Mouse (Mus musculus): Measurements from ENCODE around the gene Elp6. TPM values are rescaled to one million over a fixed set of nuclear protein-coding genes. Genes with fewer than 3 reads are reported as not detected.
A peak's percentile ranks its signal among the peaks of the same experiment; 100 is the strongest.

Gene Elp6
- total RNA-seq, 1 experiment: 24.5 TPM

GRCm38 (mm10) chr9:110358341-110358740 is 53.4 kb downstream of the Elp6 start:
- Histone ChIP-seq H3K36me3 (ENCODE audit: control insufficient read depth, insufficient read depth, low read length, poor library complexity, severe bottlenecking) (0 out of 2 replicates have a peak, but pooled peaks cover 2% of the 10 kb centered on the region), H3K9me3 (ENCODE audit: control insufficient read depth, insufficient read depth, low read depth, low read length) (no peaks in the 10 kb centered on the region), H3K4me3 (ENCODE audit: insufficient read depth in 1 of 2, low read depth in 1 of 2, low read length in 2 of 2, poor library complexity in 1 of 2, severe bottlenecking in 1 of 2) (no peak overlapping the region), H3K27ac (ENCODE audit: insufficient read depth, low read depth, low read length, poor library complexity, severe bottlenecking) (no peak overlapping the region), H3K4me1 (ENCODE audit: control insufficient read depth in 2 of 2, insufficient read depth in 2 of 2, low read length in 2 of 2, poor library complexity in 1 of 2) (no peaks in the 10 kb centered on the region), H3K9ac (ENCODE audit: insufficient read depth, low read depth, low read length, poor library complexity, severe bottlenecking) (no peak overlapping the region)
- no peak for DNase-seq (ENCODE audit: low read depth, low spot score)
- TF ChIP-seq MAFK (IDR thresholded peaks at IDR 0.05; ENCODE audit: insufficient read depth, low read depth, low read length) (no peak), CHD2 (IDR thresholded peaks at IDR 0.05; ENCODE audit: low read depth, low read length) (no peak), ZNF384 (IDR thresholded peaks at IDR 0.05; ENCODE audit: low read depth, low read length) (no peak), HCFC1 (IDR thresholded peaks at IDR 0.05; ENCODE audit: borderline replicate concordance, insufficient read depth, low read length) (no peak), ZC3H11A (IDR thresholded peaks at IDR 0.05; ENCODE audit: borderline replicate concordance, low read depth, low read length) (no peak)
- in situ Hi-C loops (cut with MboI; ENCODE audit: low sequenced_read_pairs in 2 of 2, unreplicated experiment in 2 of 2): no loop called here

- H3K4me3 ChIP-seq (ENCODE audit: insufficient read depth in 1 of 2, low read depth in 1 of 2, low read length in 2 of 2, poor library complexity in 1 of 2, severe bottlenecking in 1 of 2): no peak overlapping the region
- H3K36me3 ChIP-seq (ENCODE audit: control insufficient read depth, insufficient read depth, low read length, poor library complexity, severe bottlenecking): peaks cover 5% of the 10 kb centered on the region; the same call in 1 of the 2 replicates
- H3K4me1 ChIP-seq (ENCODE audit: control insufficient read depth in 2 of 2, insufficient read depth in 2 of 2, low read length in 2 of 2, poor library complexity in 1 of 2): no peaks in the 10 kb centered on the region
- no peak overlapping the region for H3K27ac ChIP-seq (ENCODE audit: insufficient read depth, low read depth, low read length, poor library complexity, severe bottlenecking)
- in situ Hi-C loops (cut with MboI; ENCODE audit: low sequenced_read_pairs in 2 of 2, unreplicated experiment in 2 of 2): no loop called here
- no peak for TF ChIP-seq MAFK (IDR thresholded peaks at IDR 0.05; ENCODE audit: insufficient read depth, low read depth, low read length)
- TF ChIP-seq HCFC1 (IDR thresholded peaks at IDR 0.05; ENCODE audit: borderline replicate concordance, insufficient read depth, low read length): no peak
- TF ChIP-seq ZNF384 (IDR thresholded peaks at IDR 0.05; ENCODE audit: low read depth, low read length): no peak
- TF ChIP-seq ZC3H11A (IDR thresholded peaks at IDR 0.05; ENCODE audit: borderline replicate concordance, low read depth, low read length): no peak
- no peak overlapping the region for H3K9ac ChIP-seq (ENCODE audit: insufficient read depth, low read depth, low read length, poor library complexity, severe bottlenecking)
- no peaks in the 10 kb centered on the region for H3K9me3 ChIP-seq (ENCODE audit: control insufficient read depth, insufficient read depth, low read depth, low read length)
- no peak for DNase-seq (ENCODE audit: low read depth, low spot score)
Observed at GRCm38 (mm10) chr9:110361299-110361698, 56.3 kb downstream of the Elp6 start.

GRCm38 (mm10) chr9:110362337-110362736 is 57.4 kb downstream of the Elp6 start:
- in situ Hi-C loops (cut with MboI; ENCODE audit: low sequenced_read_pairs in 2 of 2, unreplicated experiment in 2 of 2): no loop called here
- Histone ChIP-seq H3K9me3 (ENCODE audit: control insufficient read depth, insufficient read depth, low read depth, low read length) (no peaks in the 10 kb centered on the region), H3K27ac (ENCODE audit: insufficient read depth, low read depth, low read length, poor library complexity, severe bottlenecking) (no peak overlapping the region), H3K36me3 (ENCODE audit: control insufficient read depth, insufficient read depth, low read length, poor library complexity, severe bottlenecking) (peaks cover 5% of the 10 kb centered on the region; the same call in 1 of the 2 replicates), H3K9ac (ENCODE audit: insufficient read depth, low read depth, low read length, poor library complexity, severe bottlenecking) (no peak overlapping the region), H3K4me3 (ENCODE audit: insufficient read depth in 1 of 2, low read depth in 1 of 2, low read length in 2 of 2, poor library complexity in 1 of 2, severe bottlenecking in 1 of 2) (no peak overlapping the region), H3K4me1 (ENCODE audit: control insufficient read depth in 2 of 2, insufficient read depth in 2 of 2, low read length in 2 of 2, poor library complexity in 1 of 2) (no peaks in the 10 kb centered on the region)
- TF ChIP-seq ZNF384 (IDR thresholded peaks at IDR 0.05; ENCODE audit: low read depth, low read length): no peak
- no peak for TF ChIP-seq ZC3H11A (IDR thresholded peaks at IDR 0.05; ENCODE audit: borderline replicate concordance, low read depth, low read length)
- TF ChIP-seq CHD2 (IDR thresholded peaks at IDR 0.05; ENCODE audit: low read depth, low read length): no peak
- DNase-seq (ENCODE audit: low read depth, low spot score): no peak

- no peak overlapping the region for H3K9ac ChIP-seq (ENCODE audit: insufficient read depth, low read depth, low read length, poor library complexity, severe bottlenecking)
- no peak for TF ChIP-seq HCFC1 (IDR thresholded peaks at IDR 0.05; ENCODE audit: borderline replicate concordance, insufficient read depth, low read length)
- TF ChIP-seq MAFK (IDR thresholded peaks at IDR 0.05; ENCODE audit: insufficient read depth, low read depth, low read length): no peak
- TF ChIP-seq ZC3H11A (IDR thresholded peaks at IDR 0.05; ENCODE audit: borderline replicate concordance, low read depth, low read length): no peak
- TF ChIP-seq ZNF384 (IDR thresholded peaks at IDR 0.05; ENCODE audit: low read depth, low read length): no peak
- no peak for TF ChIP-seq CHD2 (IDR thresholded peaks at IDR 0.05; ENCODE audit: low read depth, low read length)
- no peaks in the 10 kb centered on the region for H3K4me1 ChIP-seq (ENCODE audit: control insufficient read depth in 2 of 2, insufficient read depth in 2 of 2, low read length in 2 of 2, poor library complexity in 1 of 2)
- no peaks in the 10 kb centered on the region for H3K9me3 ChIP-seq (ENCODE audit: control insufficient read depth, insufficient read depth, low read depth, low read length)
- H3K36me3 ChIP-seq (ENCODE audit: control insufficient read depth, insufficient read depth, low read length, poor library complexity, severe bottlenecking): peaks cover 5% of the 10 kb centered on the region; the same call in 1 of the 2 replicates
- no peak for DNase-seq (ENCODE audit: low read depth, low spot score)
- H3K4me3 ChIP-seq (ENCODE audit: insufficient read depth in 1 of 2, low read depth in 1 of 2, low read length in 2 of 2, poor library complexity in 1 of 2, severe bottlenecking in 1 of 2): no peak overlapping the region
- 0 out of 2 replicates have a peak overlapping the region, but pooled peaks have one; percentile 3 for H3K27ac ChIP-seq (ENCODE audit: insufficient read depth, low read depth, low read length, poor library complexity, severe bottlenecking)
- in situ Hi-C loops (cut with MboI; ENCODE audit: low sequenced_read_pairs in 2 of 2, unreplicated experiment in 2 of 2): no loop called here
Observed at GRCm38 (mm10) chr9:110366746-110367145, 61.8 kb downstream of the Elp6 start.

- Histone ChIP-seq H3K9me3 (ENCODE audit: control insufficient read depth, insufficient read depth, low read depth, low read length) (no peaks in the 10 kb centered on the region), H3K36me3 (ENCODE audit: control insufficient read depth, insufficient read depth, low read length, poor library complexity, severe bottlenecking) (peaks cover 4% of the 10 kb centered on the region; the same call in 1 of the 2 replicates), H3K9ac (ENCODE audit: insufficient read depth, low read depth, low read length, poor library complexity, severe bottlenecking) (no peak overlapping the region), H3K4me1 (ENCODE audit: control insufficient read depth in 2 of 2, insufficient read depth in 2 of 2, low read length in 2 of 2, poor library complexity in 1 of 2) (no peaks in the 10 kb centered on the region), H3K27ac (ENCODE audit: insufficient read depth, low read depth, low read length, poor library complexity, severe bottlenecking) (no peak overlapping the region), H3K4me3 (ENCODE audit: insufficient read depth in 1 of 2, low read depth in 1 of 2, low read length in 2 of 2, poor library complexity in 1 of 2, severe bottlenecking in 1 of 2) (no peak overlapping the region)
- in situ Hi-C loops (cut with MboI; ENCODE audit: low sequenced_read_pairs in 2 of 2, unreplicated experiment in 2 of 2): no loop called here
- no peak for TF ChIP-seq ZNF384 (IDR thresholded peaks at IDR 0.05; ENCODE audit: low read depth, low read length)
- TF ChIP-seq ZC3H11A (IDR thresholded peaks at IDR 0.05; ENCODE audit: borderline replicate concordance, low read depth, low read length): no peak
- no peak for TF ChIP-seq HCFC1 (IDR thresholded peaks at IDR 0.05; ENCODE audit: borderline replicate concordance, insufficient read depth, low read length)
- no peak for TF ChIP-seq CHD2 (IDR thresholded peaks at IDR 0.05; ENCODE audit: low read depth, low read length)
- no peak for TF ChIP-seq MAFK (IDR thresholded peaks at IDR 0.05; ENCODE audit: insufficient read depth, low read depth, low read length)
- no peak for DNase-seq (ENCODE audit: low read depth, low spot score)
Observed at GRCm38 (mm10) chr9:110369860-110370259, 64.9 kb downstream of the Elp6 start.

Other genes with a start within 250 kb of the Elp6 start
- 56.9 and 64.3 TPM in 2 replicates for gene Smarcc1, start 187.5 kb upstream of the Elp6 start, total RNA-seq (2012; rRNA removed)
- 191 and 204 TPM in 2 replicates for gene Dhx30, start 187.3 kb upstream of the Elp6 start, total RNA-seq (2012; rRNA removed)
- 3.3 and 8.4 TPM in 2 replicates for gene Cspg5, start 61.4 kb upstream of the Elp6 start, total RNA-seq (2012; rRNA removed)
- gene Scap, start 28.1 kb downstream of the Elp6 start, total RNA-seq (2012; rRNA removed): 67.7 and 90.1 TPM in 2 replicates
- 42.6 and 50.3 TPM in 2 replicates for gene Ptpn23, start 103.0 kb downstream of the Elp6 start, total RNA-seq (2012; rRNA removed)
- gene Ngp, start 114.6 kb downstream of the Elp6 start, total RNA-seq (2012; rRNA removed): not detected in 2 replicates
- gene Klhl18, start 171.5 kb downstream of the Elp6 start, total RNA-seq (2012; rRNA removed): 4.4 and 4.7 TPM in 2 replicates
- gene Kif9, start 171.8 kb downstream of the Elp6 start, total RNA-seq (2012; rRNA removed): 0.63 and 0.71 TPM in 2 replicates
- 78.9 and 79.2 TPM in 2 replicates for gene Setd2, start 227.4 kb downstream of the Elp6 start, total RNA-seq (2012; rRNA removed)

Measured in ES-E14 (cell line).